Mouse (Mus musculus) brain, embryonic 14.5 days (tissue): ENCODE measurements around the gene Pskh1.

ENCODE experiments used
- CTCF ChIP-seq: fragments of 200-500 bp; IDR thresholded peaks from 2 replicates; pipeline ENCODE4 v1.5.1; 2012; ENCODE audit warnings: inconsistent platforms, mild to moderate bottlenecking, moderate library complexity, borderline replicate concordance; ENCODE audit not compliant: insufficient read depth, insufficient read length; ENCODE audit errors: extremely low read depth
- POLR2A ChIP-seq: fragments of 200-500 bp; IDR thresholded peaks from 2 replicates; pipeline ENCODE4 v1.6.1; 2012; ENCODE audit warnings: mild to moderate bottlenecking, inconsistent platforms, borderline replicate concordance; ENCODE audit not compliant: poor library complexity, insufficient read depth, insufficient read length, severe bottlenecking; ENCODE audit errors: extremely low read depth

- TF ChIP-seq CTCF, result no peak
- TF ChIP-seq POLR2A, result no peak
Observed at GRCm38 (mm10) chr8:105935863-105936603, 35.8 kb downstream of the Pskh1 start.
